Mouse (Mus musculus) CH12.LX (cell line): ENCODE results near the gene Akap8l. TPM values are rescaled to one million over a fixed set of nuclear protein-coding genes. Genes with fewer than 3 reads are reported as not detected.

Experiments used
- DNase-seq: peaks from one replicate; pipeline ENCODE4 v3.0.0-alpha.2; 2013; ENCODE audit errors: extremely low read depth
- H3K27ac ChIP-seq: 2 replicates; pipeline ENCODE4 v1.5.1; 2012; ENCODE audit warnings: low read depth, mild to moderate bottlenecking, control low read depth, moderate library complexity; ENCODE audit not compliant: insufficient read depth
- H3K27me3 ChIP-seq: replicated peaks from 2 replicates; pipeline ENCODE3; 2012; ENCODE audit warnings: inconsistent platforms
- H3K36me3 ChIP-seq, 2 experiments: replicated peaks in 1 of 2; 2 replicates each; pipeline versions ENCODE3 to v1.6.1; 2012; ENCODE audit warnings: inconsistent platforms in 1 of 2, low read length in 1 of 2, mild to moderate bottlenecking in 1 of 2, mixed read lengths in 1 of 2, moderate library complexity in 1 of 2; ENCODE audit not compliant: control insufficient read depth in 1 of 2, insufficient read depth in 1 of 2
- H3K4me1 ChIP-seq, 2 experiments: 2 replicates each; pipeline ENCODE4 v1.6.1; 2012; ENCODE audit warnings: inconsistent platforms in 1 of 2, moderate library complexity in 1 of 2; ENCODE audit not compliant: insufficient read depth in 2 of 2, control insufficient read depth in 1 of 2
- H3K4me2 ChIP-seq: 2 replicates; pipeline ENCODE4 v1.6.1; 2012; ENCODE audit warnings: low read depth, mild to moderate bottlenecking, control low read depth; ENCODE audit not compliant: poor library complexity, insufficient read depth, severe bottlenecking
- H3K4me3 ChIP-seq, 3 experiments: fragments of 150-350 bp in 1 of 3; sonication (generic) in 1 of 3; replicated peaks in 1 of 3; 2 replicates each; pipeline versions ENCODE3 to v1.5.1; 2011 to 2012; ENCODE audit warnings: low read depth in 2 of 3, low read length in 2 of 3, mild to moderate bottlenecking in 2 of 3, moderate library complexity in 2 of 3, control low read depth in 1 of 3, improper control_type of control experiment in 1 of 3, inconsistent platforms in 1 of 3, mixed read lengths in 1 of 3; ENCODE audit not compliant: poor library complexity in 1 of 3
- H3K79me2 ChIP-seq: replicated peaks from 2 replicates; pipeline ENCODE4 v1.6.1; 2012; ENCODE audit warnings: mild to moderate bottlenecking, moderate library complexity; ENCODE audit not compliant: control insufficient read depth, poor library complexity, insufficient read depth, severe bottlenecking; ENCODE audit errors: extremely low read depth
- H3K9ac ChIP-seq: 2 replicates; pipeline ENCODE4 v1.6.1; 2012; ENCODE audit warnings: low read depth, mild to moderate bottlenecking, control low read depth, moderate library complexity; ENCODE audit not compliant: insufficient read depth
- H3K9me3 ChIP-seq: replicated peaks from 2 replicates; pipeline ENCODE3; 2012; ENCODE audit warnings: low read length, inconsistent platforms, mixed read lengths
- CHD1 ChIP-seq: IDR thresholded peaks from 2 replicates; pipeline ENCODE4 v1.6.1; 2012; ENCODE audit warnings: low read depth, low read length, improper control_type of control experiment, inconsistent platforms
- CTCF ChIP-seq, 2 experiments: IDR thresholded peaks in 1 of 2; conservative IDR thresholded peaks in 1 of 2; 2 replicates each; pipeline ENCODE4 v1.5.1; 2011 to 2012; ENCODE audit warnings: low read depth in 2 of 2, low read length in 2 of 2, improper control_type of control experiment in 1 of 2, inconsistent platforms in 1 of 2, mild to moderate bottlenecking in 1 of 2, moderate library complexity in 1 of 2
- E2F4 ChIP-seq: IDR thresholded peaks from 2 replicates; pipeline ENCODE4 v1.6.1; 2011; ENCODE audit warnings: low read depth, low read length, improper control_type of control experiment; ENCODE audit not compliant: insufficient replicate concordance
- ELF1 ChIP-seq: IDR thresholded peaks from 2 replicates; pipeline ENCODE4 v1.6.1; 2014; ENCODE audit warnings: low read depth, mild to moderate bottlenecking, inconsistent platforms, low read length, improper control_type of control experiment
- EP300 ChIP-seq: IDR thresholded peaks from 2 replicates; pipeline ENCODE4 v1.6.1; 2011; ENCODE audit warnings: low read length, improper control_type of control experiment
- ETS1 ChIP-seq: conservative IDR thresholded peaks from 2 replicates; pipeline ENCODE4 v1.6.1; 2012; ENCODE audit warnings: low read depth, mild to moderate bottlenecking, inconsistent platforms, low read length, improper control_type of control experiment, moderate library complexity
- HCFC1 ChIP-seq: IDR thresholded peaks from 2 replicates; pipeline ENCODE4 v1.6.1; 2012; ENCODE audit warnings: low read depth, mild to moderate bottlenecking, inconsistent platforms, low read length, improper control_type of control experiment
- IRF4 ChIP-seq: IDR thresholded peaks from 2 replicates; pipeline ENCODE4 v1.6.1; 2014; ENCODE audit warnings: low read depth, mild to moderate bottlenecking, inconsistent platforms, low read length, improper control_type of control experiment
- JUND ChIP-seq: conservative IDR thresholded peaks from 2 replicates; pipeline ENCODE4 v1.6.1; 2011; ENCODE audit warnings: low read depth, low read length, improper control_type of control experiment
- MAX ChIP-seq: IDR thresholded peaks from 2 replicates; pipeline ENCODE4 v1.6.1; 2011; ENCODE audit warnings: low read length, improper control_type of control experiment
- MAZ ChIP-seq: IDR thresholded peaks from 2 replicates; pipeline ENCODE4 v1.6.1; 2012; ENCODE audit warnings: low read depth, mild to moderate bottlenecking, inconsistent platforms, low read length, improper control_type of control experiment, moderate library complexity
- NELFE ChIP-seq: IDR thresholded peaks from 2 replicates; pipeline ENCODE4 v1.6.1; 2011; ENCODE audit warnings: low read depth, low read length, improper control_type of control experiment
- NRF1 ChIP-seq: IDR thresholded peaks from 2 replicates; pipeline ENCODE4 v1.6.1; 2014; ENCODE audit warnings: low read depth, mild to moderate bottlenecking, inconsistent platforms, low read length, improper control_type of control experiment, moderate library complexity
- PAX5 ChIP-seq: IDR thresholded peaks from 2 replicates; pipeline ENCODE4 v1.6.1; 2012; ENCODE audit warnings: low read length, inconsistent platforms, mixed read lengths
- POLR2A ChIP-seq: IDR thresholded peaks from 2 replicates; pipeline ENCODE4 v1.6.1; 2011; ENCODE audit warnings: low read depth, mild to moderate bottlenecking, improper control_type of control experiment, low read length
- POLR2AphosphoS2 ChIP-seq: IDR thresholded peaks from 2 replicates; pipeline ENCODE4 v1.6.1; 2011; ENCODE audit warnings: low read depth, low read length, improper control_type of control experiment
- RAD21 ChIP-seq: IDR thresholded peaks from 2 replicates; pipeline ENCODE4 v1.6.1; 2011; ENCODE audit warnings: low read depth, mild to moderate bottlenecking, low read length, improper control_type of control experiment, moderate library complexity
- SIN3A ChIP-seq: IDR thresholded peaks from 2 replicates; pipeline ENCODE4 v1.6.1; 2012; ENCODE audit warnings: low read length, improper control_type of control experiment, inconsistent platforms
- SMC3 ChIP-seq: IDR thresholded peaks from 2 replicates; pipeline ENCODE4 v1.6.1; 2011; ENCODE audit warnings: low read depth, low read length, improper control_type of control experiment
- TCF12 ChIP-seq: IDR thresholded peaks from 2 replicates; pipeline ENCODE4 v1.6.1; 2014; ENCODE audit warnings: low read depth, mild to moderate bottlenecking, inconsistent platforms, low read length, improper control_type of control experiment
- UBTF ChIP-seq: IDR thresholded peaks from 2 replicates; pipeline ENCODE4 v1.6.1; 2012; ENCODE audit warnings: low read depth, mild to moderate bottlenecking, inconsistent platforms, low read length, improper control_type of control experiment, moderate library complexity
- USF1 ChIP-seq: IDR thresholded peaks from 2 replicates; pipeline ENCODE4 v1.6.1; 2014; ENCODE audit warnings: low read depth, mild to moderate bottlenecking, inconsistent platforms, low read length, improper control_type of control experiment
- USF2 ChIP-seq: conservative IDR thresholded peaks from 2 replicates; pipeline ENCODE4 v1.6.1; 2011; ENCODE audit warnings: low read depth, low read length, improper control_type of control experiment
- ZC3H11A ChIP-seq: IDR thresholded peaks from 2 replicates; pipeline ENCODE4 v1.6.1; 2012; ENCODE audit warnings: low read depth, mild to moderate bottlenecking, inconsistent platforms, low read length, improper control_type of control experiment
- ZKSCAN1 ChIP-seq: IDR thresholded peaks from 2 replicates; pipeline ENCODE4 v1.6.1; 2012; ENCODE audit warnings: low read depth, inconsistent platforms, low read length, improper control_type of control experiment, borderline replicate concordance
- ZMIZ1 ChIP-seq: IDR thresholded peaks from 2 replicates; pipeline ENCODE4 v1.6.1; 2012; ENCODE audit warnings: low read depth, mild to moderate bottlenecking, inconsistent platforms, low read length, improper control_type of control experiment
- ZNF384 ChIP-seq: IDR thresholded peaks from 2 replicates; pipeline ENCODE4 v1.6.1; 2012; ENCODE audit warnings: low read depth, low read length, improper control_type of control experiment, inconsistent platforms
- dilution Hi-C: fragments of 300-500 bp; cut with MboI; formaldehyde crosslinking; loops from 2 replicates; pipeline ENCODE4 v1.14.3; 2020; ENCODE audit warnings: low sequenced_read_pairs; ENCODE audit not compliant: extremely low pct_unique_long_range_greater_than_20kb, extremely low pct_ligation_motif_present
- in situ Hi-C: fragments of 300-500 bp; cut with MboI; formaldehyde crosslinking; loops from 3 replicates; pipeline ENCODE4 v1.14.3; 2019; ENCODE audit warnings: low sequenced_read_pairs, low pct_ligation_motif_present, low pct_unique_long_range_greater_than_20kb, mixed read lengths
- polyA plus RNA-seq: library from polyadenylated mRNA; unstranded; fragments of >175 nt; gene quantifications from 2 replicates; pipeline ENCODE4 v1.2.1, GENCODE M21; 2012; ENCODE audit warnings: low read depth; ENCODE audit not compliant: insufficient read length
- total RNA-seq, 2 experiments: library from RNA; depleted of rRNA; stranded (reverse); fragments of 300-350 nt in 1 of 2; fragments of >200 nt in 1 of 2; gene quantifications; 2 replicates each; pipeline ENCODE4 v1.2.3; 2012 to 2014

Akap8l gene
- total and polyA plus RNA-seq, 3 experiments = 29.6 to 43.4 (median 41.4) TPM

- TF ChIP-seq USF2 (no peak), ZMIZ1 (no peak), SMC3 (peak; percentile 81), NRF1 (no peak), ZNF384 (no peak), POLR2AphosphoS2 (no peak), PAX5 (no peak), HCFC1 (no peak), ETS1 (no peak), CTCF (conservative IDR thresholded peaks at IDR 0.05 in 1 of 2, IDR thresholded peaks at IDR 0.05 in 1 of 2; ENCODE audit: low read depth in 2 of 2, low read length in 2 of 2) (peak; percentile 89 to 93), CHD1 (no peak), E2F4 (no peak), UBTF (no peak), POLR2A (no peak), EP300 (no peak), NELFE (no peak), ZKSCAN1 (peak; percentile 97), SIN3A (no peak), RAD21 (peak; percentile 79), TCF12 (no peak), ELF1 (no peak), IRF4 (no peak), JUND (no peak), MAX (no peak), USF1 (no peak), MAZ (peak; percentile 75; the same call in 1 of the 2 replicates), ZC3H11A (no peak)
- dilution Hi-C loops = no loop called here
- Histone ChIP-seq H3K9me3 (no peaks in the 10 kb centered on the region), H3K36me3 (peaks cover 9 to 35% of the 10 kb centered on the region in 2 experiments), H3K9ac (peak overlapping the region; percentile 97), H3K4me3 (peak overlapping the region; percentile 65 to 97 (median 86)), H3K79me2 (peaks cover 36% of the 10 kb centered on the region), H3K27ac (no peak overlapping the region), H3K4me2 (peak overlapping the region; percentile 94), H3K27me3 (no peaks in the 10 kb centered on the region), H3K4me1 (peaks cover 0 to 26% of the 10 kb centered on the region in 2 experiments; a peak in 2 of 4 replicates)
- peak; percentile 54 for DNase-seq
- in situ Hi-C loops = no loop called here
These were observed 1.2 kb downstream of the Akap8l start for GRCm38 (mm10) chr17:32349037-32349732.
